Mouse (Mus musculus) spleen, adult 2 months (tissue): ENCODE results near the gene Pip5kl1. TPM values are rescaled to one million over a fixed set of nuclear protein-coding genes. Genes with fewer than 3 reads are reported as not detected.
A peak's percentile ranks its signal among the peaks of the same experiment; 100 is the strongest.

Experiments used
- DNase-seq, 2 experiments: peaks; one replicate each; pipeline versions ENCODE4 v3.0.0 to v3.0.0-alpha.2; 2012 to 2021; ENCODE audit warnings: low spot score in 2 of 2, low read depth in 1 of 2
- H3K27ac ChIP-seq: fragments of 200-500 bp; 2 replicates; pipeline ENCODE4 v1.5.1; 2012; ENCODE audit warnings: low read length, inconsistent platforms; ENCODE audit not compliant: insufficient read depth
- H3K27me3 ChIP-seq: fragments of 200-500 bp; 2 replicates; pipeline ENCODE4 v1.6.1; 2012; ENCODE audit warnings: mild to moderate bottlenecking, moderate library complexity, low read length, inconsistent platforms; ENCODE audit not compliant: control insufficient read depth, insufficient read depth
- H3K36me3 ChIP-seq: fragments of 200-500 bp; 2 replicates; pipeline ENCODE4 v1.6.1; 2012; ENCODE audit warnings: mild to moderate bottlenecking, low read length, inconsistent platforms; ENCODE audit not compliant: control insufficient read depth, insufficient read depth
- H3K4me1 ChIP-seq: fragments of 200-500 bp; 2 replicates; pipeline ENCODE4 v1.6.1; 2011; ENCODE audit warnings: inconsistent platforms; ENCODE audit not compliant: control insufficient read depth, insufficient read depth, insufficient read length
- H3K4me3 ChIP-seq: fragments of 200-500 bp; 2 replicates; pipeline ENCODE4 v1.5.1; 2011; ENCODE audit warnings: mild to moderate bottlenecking, inconsistent platforms; ENCODE audit not compliant: insufficient read depth, insufficient read length; ENCODE audit errors: extremely low read depth
- CTCF ChIP-seq: fragments of 200-500 bp; IDR thresholded peaks from 2 replicates; pipeline ENCODE4 v1.5.1; 2011; ENCODE audit warnings: mild to moderate bottlenecking, inconsistent platforms; ENCODE audit not compliant: insufficient read depth, insufficient read length, insufficient replicate concordance; ENCODE audit errors: extremely low read depth
- POLR2A ChIP-seq: fragments of 200-500 bp; IDR thresholded peaks from 2 replicates; pipeline ENCODE4 v1.6.1; 2011; ENCODE audit warnings: low read depth, low read length, inconsistent platforms
- whole genome bisulfite sequencing: fragments of 180-500 bp; shearing (Covaris S2); methylation state at CpG from one replicate; pipeline ENCODE4 v1.1.7; 2018; 5-methylcytosine and 5-hydroxymethylcytosine counted together
- polyA plus RNA-seq: library from polyadenylated mRNA; depleted of rRNA; stranded (reverse); fragments of >200 nt; gene quantifications from 2 replicates; pipeline ENCODE4 v1.2.3, GENCODE M21; 2012

The Pip5kl1 gene
- polyA plus RNA-seq, 1 experiment: 0.40 TPM

DNA sequence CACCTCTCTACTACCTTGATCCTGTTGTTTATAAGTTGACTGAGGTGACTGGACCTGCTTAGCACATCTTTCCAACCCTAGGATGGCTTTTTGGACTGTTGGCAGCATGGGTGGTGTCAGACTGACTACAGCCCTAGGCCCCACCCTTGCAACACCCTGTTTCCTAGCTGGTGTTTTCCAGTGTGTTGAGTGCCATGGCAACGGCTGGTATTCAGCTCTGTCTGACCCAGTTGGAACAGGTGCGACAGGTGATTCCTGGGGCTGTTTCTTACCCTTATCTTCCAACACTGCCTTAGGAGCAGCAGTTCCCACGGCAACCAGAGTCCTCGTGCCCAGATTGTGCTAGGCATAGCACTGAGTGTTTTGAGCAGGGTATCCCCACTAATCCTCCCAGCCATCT lies 36.1 kb upstream of the Pip5kl1 start:
- no peak for DNase-seq
- H3K27me3 ChIP-seq: no peaks in the 10 kb centered on the region
- H3K27ac ChIP-seq: peak overlapping the region; percentile 99; the same call in 1 of the 2 replicates
- TF ChIP-seq POLR2A (no peak), CTCF (no peak)
- peak overlapping the region; percentile 93; the same call in 1 of the 2 replicates for H3K4me3 ChIP-seq
- peaks cover 36% of the 10 kb centered on the region for H3K4me1 ChIP-seq
- no peaks in the 10 kb centered on the region for H3K36me3 ChIP-seq
- WGBS: 63% methylated on average over 4 of the region's 4 CpGs

DNA sequence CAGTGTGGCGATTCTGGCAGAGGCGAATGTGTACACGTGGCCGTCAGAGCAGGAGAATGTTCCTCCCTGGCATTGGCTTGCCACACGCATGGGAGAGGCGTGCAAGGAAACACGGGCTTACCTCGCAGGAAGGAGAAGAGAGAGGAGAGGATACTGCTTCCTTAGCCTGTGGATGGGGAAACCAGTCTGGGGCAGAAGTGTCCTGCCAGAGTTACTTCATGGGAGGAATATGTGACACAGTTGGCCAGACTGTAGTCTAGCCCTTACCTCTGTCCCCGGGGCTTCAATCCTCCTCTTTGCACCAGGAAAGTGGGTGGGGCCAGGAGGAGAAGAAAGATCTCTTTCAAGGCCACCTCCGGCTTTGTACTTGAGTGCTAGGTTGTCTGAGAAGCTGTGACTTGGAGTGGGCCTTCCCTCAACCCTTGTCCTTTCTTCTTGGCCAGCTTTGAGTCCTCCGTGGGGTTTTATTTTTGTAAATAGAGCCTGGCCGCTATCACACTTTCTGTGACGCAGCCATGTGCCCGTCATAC lies 35.1 kb upstream of the Pip5kl1 start:
- Histone ChIP-seq H3K4me3 (no peak overlapping the region), H3K36me3 (no peaks in the 10 kb centered on the region), H3K27ac (0 out of 2 replicates have a peak overlapping the region, but pooled peaks have one; percentile 3), H3K4me1 (peaks cover 36% of the 10 kb centered on the region), H3K27me3 (no peaks in the 10 kb centered on the region)
- TF ChIP-seq POLR2A (no peak), CTCF (no peak)
- no peak for DNase-seq
- WGBS: 72% methylated on average over 14 of the region's 14 CpGs

DNA sequence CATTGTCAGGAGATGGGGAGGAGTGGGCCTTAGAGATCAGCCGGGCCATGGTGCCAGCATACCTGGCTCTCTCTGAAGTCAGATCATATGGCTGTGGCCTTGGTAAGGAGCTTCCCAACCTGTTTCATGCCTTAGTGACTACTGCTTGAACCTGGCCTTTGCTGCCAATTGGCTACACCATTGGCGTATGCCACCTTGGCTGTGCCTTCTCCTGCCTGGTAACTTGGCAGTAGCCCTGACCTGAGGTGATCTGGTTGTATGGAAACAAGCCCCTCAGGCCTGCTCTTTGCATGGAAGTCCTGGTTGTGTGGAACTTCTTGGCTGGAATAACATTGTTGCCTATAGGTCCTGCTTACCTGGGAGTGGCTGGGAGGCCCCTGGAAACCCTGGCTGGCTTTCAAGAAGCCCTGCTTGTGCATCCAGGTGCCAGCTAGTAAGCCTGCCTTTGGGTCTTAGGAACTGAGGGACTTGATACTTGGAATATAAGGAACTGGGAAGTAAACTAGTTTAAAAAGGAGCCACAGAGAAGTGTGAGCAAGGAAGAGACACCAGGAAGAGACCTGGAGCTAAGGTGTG lies 33.2 kb upstream of the Pip5kl1 start:
- 77% methylated on average over 2 of the region's 2 CpGs for WGBS
- H3K36me3 ChIP-seq: no peaks in the 10 kb centered on the region
- H3K4me3 ChIP-seq: no peak overlapping the region; the same call in 1 of the 2 replicates
- peaks cover 38% of the 10 kb centered on the region for H3K4me1 ChIP-seq
- H3K27ac ChIP-seq: peak overlapping the region; percentile 93
- TF ChIP-seq POLR2A (no peak), CTCF (no peak)
- no peak for DNase-seq
- no peaks in the 10 kb centered on the region for H3K27me3 ChIP-seq

DNA sequence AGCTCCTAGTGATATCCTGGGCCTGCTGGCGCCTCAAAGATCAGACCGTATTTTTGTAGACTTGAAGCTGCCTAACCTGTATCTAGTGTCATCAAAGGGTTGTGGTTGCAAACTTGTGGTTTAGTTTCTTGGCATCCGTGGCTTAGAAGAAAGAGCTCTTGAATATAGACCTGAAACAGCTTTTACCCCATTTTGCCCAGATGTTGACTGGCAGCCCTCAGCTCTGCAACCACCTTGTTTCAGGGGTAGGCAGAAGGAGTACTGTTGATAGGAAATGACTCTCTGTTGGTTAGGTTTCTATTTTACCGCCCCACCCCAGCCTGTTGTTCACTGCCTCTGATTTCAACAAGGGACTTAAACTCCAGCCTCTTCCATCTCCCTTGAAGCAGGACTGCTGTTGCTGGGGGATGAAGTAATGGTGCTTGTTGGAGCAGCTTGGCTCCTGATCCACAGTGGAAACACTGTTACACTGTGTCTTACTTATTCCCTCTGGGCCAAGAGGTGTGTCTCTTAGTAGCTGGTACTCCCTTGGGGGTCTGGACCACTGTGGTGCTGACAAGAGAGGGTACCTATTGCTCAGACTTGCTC lies 32.5 kb upstream of the Pip5kl1 start:
- 18% methylated on average over 4 of the region's 4 CpGs for WGBS
- 0 out of 2 replicates have a peak overlapping the region, but pooled peaks have one; percentile 2 for H3K4me3 ChIP-seq
- peaks cover 38% of the 10 kb centered on the region for H3K4me1 ChIP-seq
- DNase-seq: peak; percentile 27 to 70
- H3K27me3 ChIP-seq: no peaks in the 10 kb centered on the region
- TF ChIP-seq CTCF (no peak), POLR2A (no peak)
- peak overlapping the region; percentile 93 for H3K27ac ChIP-seq
- no peaks in the 10 kb centered on the region for H3K36me3 ChIP-seq

DNA sequence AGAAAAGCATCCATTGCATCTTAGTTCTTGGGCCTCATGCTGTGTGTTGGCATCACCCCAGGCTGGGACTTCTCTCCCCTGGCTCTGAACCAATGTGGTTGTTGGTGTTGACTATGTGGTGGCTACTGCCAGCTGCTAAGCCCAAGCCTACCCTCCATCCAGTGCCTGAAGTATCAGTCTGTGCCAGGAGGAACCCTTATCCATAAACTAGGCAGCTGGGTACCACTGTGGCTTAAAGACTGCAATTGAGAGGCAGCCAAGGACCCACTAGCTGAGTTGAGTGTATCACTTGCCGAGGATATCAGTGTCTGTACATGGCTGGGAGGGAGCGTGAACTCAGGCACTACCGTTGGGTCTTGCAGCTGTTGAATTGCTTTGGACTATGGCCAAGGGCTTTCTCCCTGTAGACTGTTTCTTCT lies 31.6 kb upstream of the Pip5kl1 start:
- H3K27me3 ChIP-seq: no peaks in the 10 kb centered on the region
- no peak overlapping the region for H3K4me3 ChIP-seq
- H3K27ac ChIP-seq: peak overlapping the region; percentile 93
- TF ChIP-seq CTCF (no peak), POLR2A (no peak)
- DNase-seq: no peak
- peaks cover 36% of the 10 kb centered on the region for H3K4me1 ChIP-seq
- 43% methylated on average over 3 of the region's 3 CpGs for WGBS
- no peaks in the 10 kb centered on the region for H3K36me3 ChIP-seq

DNA sequence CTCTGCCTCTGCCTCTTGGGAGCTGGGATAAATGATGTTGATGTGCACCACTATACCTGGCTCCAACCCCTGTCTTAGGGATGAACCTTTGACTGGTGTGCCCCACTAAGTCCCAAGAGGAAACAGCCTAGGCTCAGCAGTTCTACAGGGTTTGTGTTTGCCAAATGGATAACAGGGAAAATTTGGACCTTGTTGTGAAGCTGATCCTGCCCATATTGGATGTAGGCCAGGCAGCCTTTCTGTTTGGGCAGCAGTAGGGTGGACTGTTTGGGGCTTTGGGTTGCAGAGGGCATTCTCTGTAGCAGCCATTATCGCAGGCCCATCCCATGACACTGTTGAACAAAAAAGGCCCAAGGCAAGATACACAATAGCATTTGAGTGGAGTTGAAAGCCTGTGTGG lies 27.6 kb upstream of the Pip5kl1 start:
- 97% methylated on average over 1 of the region's 1 CpGs for WGBS
- Histone ChIP-seq H3K27ac (no peak overlapping the region), H3K4me3 (no peak overlapping the region), H3K4me1 (peaks cover 25% of the 10 kb centered on the region), H3K27me3 (no peaks in the 10 kb centered on the region), H3K36me3 (no peaks in the 10 kb centered on the region)
- no peak for TF ChIP-seq POLR2A
- no peak for TF ChIP-seq CTCF
- no peak for DNase-seq

DNA sequence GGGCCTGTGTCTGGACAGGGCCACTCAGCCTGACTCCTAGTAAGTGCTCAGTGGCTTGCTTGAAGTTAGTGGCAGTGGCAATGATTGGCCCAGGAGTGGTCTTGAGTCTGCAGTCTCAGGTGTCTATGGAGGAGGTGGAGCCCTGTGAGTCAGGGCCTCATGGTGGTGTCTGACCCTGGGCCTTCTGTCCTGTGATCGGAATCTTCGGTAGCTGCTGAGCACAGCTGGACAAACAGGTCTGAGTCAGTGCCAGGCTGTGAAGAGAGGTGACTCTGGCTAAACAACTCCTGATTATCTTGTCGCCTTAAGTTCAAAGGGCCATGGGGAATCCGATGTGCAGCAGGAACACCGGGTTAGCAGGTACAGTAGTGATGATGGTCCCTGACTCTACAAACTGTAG lies 27.2 kb upstream of the Pip5kl1 start:
- WGBS: 92% methylated on average over 5 of the region's 5 CpGs
- DNase-seq: no peak
- Histone ChIP-seq H3K27ac (no peak overlapping the region; the same call in 1 of the 2 replicates), H3K4me1 (peaks cover 21% of the 10 kb centered on the region), H3K4me3 (no peak overlapping the region), H3K27me3 (no peaks in the 10 kb centered on the region), H3K36me3 (no peaks in the 10 kb centered on the region)
- TF ChIP-seq POLR2A (no peak), CTCF (no peak)
